Mouse (Mus musculus) cerebellum, adult (tissue): ENCODE measurements around the gene Spint5.

Source experiments
- ATAC-seq: cut with Nextera tagmentation; 2 replicates; pipeline ENCODE4 v1.9.2; 2017; ENCODE audit warnings: mild to moderate bottlenecking, moderate library complexity, mixed read lengths; ENCODE audit not compliant: insufficient number of reproducible peaks, low FRiP score, low TSS enrichment

Spint5 gene

GRCm38 (mm10) chr2:164734839-164735238, 19.7 kb downstream of the Spint5 start:
- ATAC-seq: no peak

DNA sequence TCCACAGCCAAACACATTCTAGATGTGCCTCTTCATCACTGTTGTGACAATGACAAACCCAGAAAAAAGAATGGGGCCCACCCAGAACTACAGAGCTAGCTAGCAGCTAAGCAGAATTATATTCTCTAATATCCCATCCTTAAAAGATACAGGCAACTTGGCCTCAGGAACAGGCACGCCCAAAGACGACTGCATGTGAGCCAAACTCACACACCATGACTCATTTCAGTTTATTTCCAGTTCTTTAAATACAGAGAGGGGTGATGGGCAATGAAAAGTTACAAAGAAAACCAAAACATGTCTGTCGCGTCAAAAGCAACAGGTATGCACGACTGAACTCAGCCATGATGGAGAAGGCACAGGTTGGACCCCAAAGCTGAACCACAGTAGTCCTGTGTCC, 20.3 kb downstream of the Spint5 start:
- ATAC-seq: no peak

DNA sequence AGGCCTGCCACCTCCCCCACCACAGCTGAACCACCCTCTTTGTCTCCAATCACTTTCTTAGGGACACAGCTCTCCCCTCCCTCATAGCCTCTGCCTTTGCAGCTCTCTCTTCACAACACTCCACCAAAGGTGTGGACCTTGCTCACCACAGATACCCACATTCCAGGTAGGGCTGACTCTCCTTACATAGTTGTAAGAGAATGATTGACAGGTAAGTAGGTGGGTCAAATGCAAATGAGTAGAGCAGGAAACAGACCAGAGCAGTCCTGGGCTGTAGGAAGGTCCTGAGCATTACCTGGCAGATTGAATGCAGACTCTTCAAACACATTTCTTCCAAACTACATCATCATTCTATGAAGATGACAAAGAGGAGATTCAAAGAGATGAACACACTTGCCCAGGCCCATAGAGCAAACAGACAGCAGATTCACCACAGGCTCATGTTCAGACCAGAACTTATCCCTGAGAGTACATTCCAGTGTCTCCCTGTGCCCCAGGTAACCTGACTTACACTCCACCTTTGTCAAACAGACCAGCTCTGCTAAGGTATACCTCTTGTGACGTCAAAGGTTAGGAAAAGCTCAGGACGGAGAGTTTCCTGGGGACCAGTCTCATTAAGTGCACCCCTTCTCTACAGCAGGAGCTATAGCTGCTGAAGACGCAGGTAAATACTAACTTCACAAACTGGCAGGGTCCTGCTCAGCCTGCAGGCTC, 22.4 kb downstream of the Spint5 start:
- ATAC-seq: no peak

DNA sequence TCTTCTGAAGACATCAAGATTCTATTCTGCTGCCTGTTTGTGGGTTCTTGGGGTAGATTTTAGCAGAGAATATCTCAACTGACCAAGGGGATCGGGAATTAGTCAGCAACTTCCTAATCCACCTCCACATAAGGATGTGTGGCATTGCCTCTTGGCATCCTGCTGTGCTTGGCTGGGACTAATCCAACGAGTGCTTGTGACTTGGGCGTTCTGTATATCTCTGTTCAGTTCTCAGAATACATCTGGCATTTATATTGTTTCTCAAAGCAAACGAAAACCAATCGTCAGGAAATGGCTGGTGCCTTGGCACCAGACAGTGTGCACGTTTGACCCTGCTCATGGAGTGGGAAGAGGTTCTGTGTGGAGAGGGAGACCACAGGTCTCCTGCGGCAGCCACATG, 24.8 kb downstream of the Spint5 start:
- no peak for ATAC-seq

- no peak for ATAC-seq
These were observed 29.9 kb downstream of the Spint5 start for GRCm38 (mm10) chr2:164744987-164745386.

DNA sequence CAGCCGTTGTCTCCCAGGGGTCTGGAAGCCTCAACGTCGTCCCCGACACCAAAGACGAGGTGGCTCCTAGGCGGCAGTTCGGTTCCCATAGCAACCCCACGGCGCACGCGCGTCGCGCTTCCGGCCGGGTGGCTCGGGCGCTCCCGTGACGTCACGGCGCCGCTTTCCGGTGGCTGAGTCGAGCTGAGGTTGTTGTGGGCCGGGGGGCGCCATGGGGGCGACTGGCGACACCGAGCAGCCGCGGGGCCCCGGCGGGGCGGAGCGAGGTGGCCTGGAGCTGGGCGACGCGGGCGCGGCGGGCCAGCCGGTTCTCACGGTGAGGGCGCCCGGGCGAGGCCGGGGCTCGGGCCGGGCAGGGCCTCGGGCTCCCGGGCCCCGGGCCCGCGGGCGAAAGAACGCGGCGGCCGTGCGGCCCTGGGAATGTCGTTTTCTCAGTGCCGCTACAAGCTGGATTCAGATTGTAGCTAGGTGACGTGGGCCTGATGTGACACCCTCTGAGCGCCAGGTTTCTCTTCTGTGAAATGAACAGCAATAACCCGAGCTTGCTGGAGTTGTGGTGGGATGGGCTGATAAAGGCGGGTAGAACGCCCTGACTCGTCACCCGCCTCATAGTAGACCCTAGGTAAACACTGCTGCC, 30.9 kb downstream of the Spint5 start, which contains the start of the genes Wfdc3 and Dnttip1:
Gene Wfdc3, minus strand, starts transcription at position 89 of the 637 bp plus-strand sequence.
Gene Dnttip1, plus strand, starts transcription at position 141 of the 637 bp plus-strand sequence.
- ATAC-seq: peak; percentile 80

GRCm38 (mm10) chr2:164746693-164747092, 31.6 kb downstream of the Spint5 start:
- no peak for ATAC-seq

DNA sequence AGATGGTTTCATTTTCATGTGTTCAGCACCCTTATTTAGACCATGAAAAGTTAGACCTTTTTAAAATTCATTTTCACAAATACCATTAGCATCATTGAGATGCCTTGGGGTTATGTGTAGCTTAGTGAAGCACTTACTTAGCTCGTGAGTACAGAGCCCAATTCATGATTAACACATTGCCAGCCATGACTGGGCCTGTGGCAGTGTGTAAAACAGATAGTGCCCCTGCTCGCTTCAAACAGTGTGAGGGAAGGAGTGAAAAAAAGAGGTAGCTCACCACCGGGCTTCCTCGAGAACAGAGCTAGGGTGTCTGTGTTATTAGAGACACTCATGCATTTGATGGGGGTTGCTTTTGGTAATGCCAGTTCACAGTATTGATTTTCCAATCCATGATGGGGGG, 33.1 kb downstream of the Spint5 start:
- no peak for ATAC-seq

- ATAC-seq: no peak
These were observed 33.9 kb downstream of the Spint5 start for GRCm38 (mm10) chr2:164748991-164749390.

GRCm38 (mm10) chr2:164752454-164752853, 37.3 kb downstream of the Spint5 start:
- no peak for ATAC-seq

- no peak for ATAC-seq
These were observed 39.0 kb downstream of the Spint5 start for GRCm38 (mm10) chr2:164754105-164754504.

GRCm38 (mm10) chr2:164754800-164755199, 39.7 kb downstream of the Spint5 start:
- no peak for ATAC-seq

GRCm38 (mm10) chr2:164757841-164758240, 42.7 kb downstream of the Spint5 start:
- ATAC-seq: no peak

DNA sequence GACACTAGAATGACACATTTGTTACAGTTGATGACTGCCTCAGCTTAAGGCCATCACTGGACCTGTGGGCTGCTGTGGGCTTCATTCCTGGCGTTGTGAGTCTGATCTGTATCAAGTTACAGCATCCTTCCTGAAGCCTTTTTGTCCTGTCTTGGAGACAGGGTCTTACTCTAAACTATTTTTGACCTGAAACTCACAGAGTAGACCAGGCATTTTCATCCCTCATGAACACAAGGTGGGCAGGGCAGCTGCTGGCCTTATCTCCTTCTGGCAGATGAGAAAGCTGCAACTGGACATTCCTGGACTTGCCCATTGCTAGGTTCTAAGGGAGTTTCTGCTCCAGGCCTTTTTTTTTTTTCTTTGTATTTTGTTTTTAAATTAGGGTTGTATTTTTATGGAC, 43.6 kb downstream of the Spint5 start:
- no peak for ATAC-seq

DNA sequence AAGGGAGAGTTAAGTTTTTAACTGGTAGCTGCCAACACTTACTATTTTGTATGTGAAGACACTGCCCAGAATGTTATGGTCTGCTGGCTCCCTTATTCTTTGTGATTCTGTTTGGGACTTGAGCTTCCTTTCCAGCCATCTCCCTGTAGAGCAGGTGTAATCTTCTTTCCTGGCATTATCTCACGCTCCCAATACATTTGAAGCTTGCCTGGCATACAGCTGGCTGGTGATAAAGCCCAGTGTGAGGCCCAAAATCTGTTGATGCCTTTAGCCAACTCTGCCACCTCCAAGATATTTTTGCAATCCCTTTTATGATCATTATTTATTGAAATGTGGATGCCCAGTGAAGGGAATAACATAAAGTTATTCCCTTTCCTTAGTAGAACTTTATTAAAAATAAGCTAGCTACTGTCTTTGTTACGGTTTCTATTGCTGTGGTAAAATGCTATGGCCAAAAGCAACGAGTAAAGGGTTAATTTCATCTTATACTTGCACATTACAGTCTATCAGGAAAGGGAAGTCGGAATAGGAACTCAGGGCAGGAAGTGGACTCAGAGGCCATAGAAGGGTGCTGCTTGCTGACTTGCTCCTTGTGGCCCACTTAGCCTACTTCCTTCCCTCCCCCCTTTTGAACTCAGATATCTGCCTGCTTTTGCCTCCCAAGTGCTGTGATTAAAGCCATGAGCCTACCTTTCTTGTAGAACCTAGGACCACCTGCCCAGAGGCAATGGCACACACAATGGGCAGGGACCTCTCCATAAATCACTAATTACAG, 45.1 kb downstream of the Spint5 start:
- ATAC-seq: no peak

- no peak for ATAC-seq
These were observed 46.4 kb downstream of the Spint5 start for GRCm38 (mm10) chr2:164761502-164761901.

DNA sequence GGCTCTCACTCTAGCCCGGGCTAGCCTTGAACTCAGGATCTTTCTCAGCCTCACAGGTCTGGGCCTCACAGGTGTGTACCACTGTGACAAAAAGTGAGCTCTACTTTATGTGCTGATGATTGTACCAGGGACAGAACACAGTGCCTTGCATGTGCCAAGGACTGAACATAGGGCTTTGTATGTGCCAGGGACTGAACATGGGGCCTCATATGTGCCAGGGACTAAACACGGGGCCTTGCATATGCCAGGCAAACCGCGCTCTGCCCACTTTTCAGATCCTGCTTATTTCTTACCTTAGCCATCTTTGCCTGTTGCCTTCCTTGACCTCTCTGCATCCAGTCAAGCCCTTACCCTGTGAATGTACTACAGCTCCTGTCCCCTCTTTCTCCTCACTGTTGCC, 46.9 kb downstream of the Spint5 start:
- ATAC-seq: no peak

DNA sequence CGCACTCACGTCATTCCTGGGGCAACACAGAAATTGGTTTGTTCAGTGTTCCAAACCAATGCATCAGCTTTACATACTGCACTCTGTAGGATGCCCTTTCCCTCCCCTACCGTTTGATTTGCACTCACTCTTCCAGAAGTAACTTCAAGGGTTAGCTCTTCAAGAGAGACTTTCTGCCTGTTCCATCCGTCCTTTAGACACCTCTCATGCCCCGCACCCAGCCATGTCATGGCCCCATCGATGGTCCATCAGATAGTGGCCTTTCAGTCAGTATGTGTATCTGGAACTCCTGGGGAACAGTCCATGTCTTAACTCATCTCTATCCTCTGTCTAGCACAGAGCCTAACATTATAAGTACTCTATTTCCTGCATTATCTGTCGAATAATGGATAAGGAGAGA, 47.5 kb downstream of the Spint5 start:
- no peak for ATAC-seq

- no peak for ATAC-seq
These were observed 50.7 kb downstream of the Spint5 start for GRCm38 (mm10) chr2:164765841-164766240.
